Mouse (Mus musculus) MEL (cell line): Measurements from ENCODE around the gene Pgm2.

Experiments used
- CHD1 ChIP-seq: IDR thresholded peaks from 2 replicates; pipeline ENCODE4 v1.6.1; 2012; ENCODE audit warnings: low read depth, mild to moderate bottlenecking, inconsistent platforms, low read length, improper control_type of control experiment
- CHD2 ChIP-seq: IDR thresholded peaks from 2 replicates; pipeline ENCODE4 v1.6.1; 2011; ENCODE audit warnings: low read length, improper control_type of control experiment
- CTCF ChIP-seq, 3 experiments: IDR thresholded peaks in 2 of 3; conservative IDR thresholded peaks in 1 of 3; 2 replicates each; pipeline ENCODE4 v1.5.1; 2011 to 2012; ENCODE audit warnings: low read length in 3 of 3, low read depth in 2 of 3, mild to moderate bottlenecking in 2 of 3, improper control_type of control experiment in 1 of 3, inconsistent platforms in 1 of 3, mixed read lengths in 1 of 3, moderate library complexity in 1 of 3; ENCODE audit not compliant: control insufficient read depth in 1 of 3, insufficient read depth in 1 of 3, poor library complexity in 1 of 3, severe bottlenecking in 1 of 3
- EP300 ChIP-seq, 2 experiments: IDR thresholded peaks; 2 replicates each; pipeline ENCODE4 v1.6.1; 2011; ENCODE audit warnings: improper control_type of control experiment in 2 of 2, low read length in 2 of 2, low read depth in 1 of 2, mild to moderate bottlenecking in 1 of 2
- GATA1 ChIP-seq: IDR thresholded peaks from 2 replicates; pipeline ENCODE4 v1.6.1; 2011; ENCODE audit warnings: low read depth, low read length, improper control_type of control experiment
- JUND ChIP-seq: IDR thresholded peaks from 2 replicates; pipeline ENCODE4 v1.6.1; 2011; ENCODE audit warnings: low read depth, mild to moderate bottlenecking, improper control_type of control experiment, low read length
- MAFK ChIP-seq: IDR thresholded peaks from 2 replicates; pipeline ENCODE4 v1.6.1; 2011; ENCODE audit warnings: low read depth, mild to moderate bottlenecking, low read length, improper control_type of control experiment, borderline replicate concordance
- NRF1 ChIP-seq: IDR thresholded peaks from 2 replicates; pipeline ENCODE4 v1.6.1; 2014; ENCODE audit warnings: low read depth, mild to moderate bottlenecking, inconsistent platforms, low read length, improper control_type of control experiment, moderate library complexity; ENCODE audit not compliant: poor library complexity, insufficient read depth, severe bottlenecking
- POLR2A ChIP-seq, 2 experiments: IDR thresholded peaks; 2 replicates each; pipeline ENCODE4 v1.6.1; 2011 to 2012; ENCODE audit warnings: low read length in 2 of 2, mild to moderate bottlenecking in 2 of 2, control low read depth in 1 of 2, improper control_type of control experiment in 1 of 2, low read depth in 1 of 2, moderate library complexity in 1 of 2; ENCODE audit not compliant: control insufficient read depth in 1 of 2, insufficient read depth in 1 of 2, poor library complexity in 1 of 2
- RAD21 ChIP-seq: IDR thresholded peaks from 2 replicates; pipeline ENCODE4 v1.6.1; 2011; ENCODE audit warnings: mild to moderate bottlenecking, low read depth, low read length, improper control_type of control experiment
- RCOR1 ChIP-seq: IDR thresholded peaks from 2 replicates; pipeline ENCODE4 v1.6.1; 2012; ENCODE audit warnings: low read depth, mild to moderate bottlenecking, inconsistent platforms, low read length, improper control_type of control experiment
- TAL1 ChIP-seq: IDR thresholded peaks from 2 replicates; pipeline ENCODE4 v1.6.1; 2012; ENCODE audit warnings: mild to moderate bottlenecking, inconsistent platforms, low read length, moderate library complexity, mixed read lengths
- USF1 ChIP-seq: IDR thresholded peaks from 2 replicates; pipeline ENCODE4 v1.6.1; 2014; ENCODE audit warnings: low read depth, mild to moderate bottlenecking, inconsistent platforms, low read length, improper control_type of control experiment, moderate library complexity
- USF2 ChIP-seq, 2 experiments: IDR thresholded peaks; 2 replicates each; pipeline ENCODE4 v1.6.1; 2011 to 2012; ENCODE audit warnings: improper control_type of control experiment in 2 of 2, low read length in 2 of 2, borderline replicate concordance in 1 of 2, inconsistent platforms in 1 of 2, low read depth in 1 of 2, mild to moderate bottlenecking in 1 of 2; ENCODE audit not compliant: insufficient read depth in 1 of 2

DNA sequence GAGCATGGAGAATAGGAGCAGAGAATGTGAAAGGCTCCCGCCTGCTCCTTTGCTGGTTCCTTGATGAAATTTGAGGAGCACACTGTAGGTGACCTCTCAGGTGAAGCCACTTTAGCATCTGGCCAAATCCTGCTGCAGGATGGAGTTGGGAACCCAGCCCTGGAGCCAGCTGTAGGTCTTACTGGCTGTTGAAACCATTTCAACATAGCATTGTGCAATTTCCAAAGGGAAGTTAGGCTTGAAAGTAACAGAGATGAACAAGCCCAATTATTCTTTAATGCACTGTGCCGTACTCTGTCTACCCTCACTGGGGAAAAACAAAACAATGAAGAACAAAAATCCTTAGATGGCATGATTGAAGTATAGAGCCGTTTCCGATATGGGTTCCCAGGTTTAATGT, 41.2 kb downstream of the Pgm2 start:
- TF ChIP-seq EP300 (IDR thresholded peaks at IDR 0.05; ENCODE audit: low read depth in 1 of 2, low read length in 2 of 2): no peak
- TF ChIP-seq USF1: no peak
- no peak for TF ChIP-seq RCOR1
- TF ChIP-seq USF2 (IDR thresholded peaks at IDR 0.05; ENCODE audit: borderline replicate concordance in 1 of 2, insufficient read depth in 1 of 2, low read depth in 1 of 2, low read length in 2 of 2): no peak
- TF ChIP-seq POLR2A (IDR thresholded peaks at IDR 0.05; ENCODE audit: control insufficient read depth in 1 of 2, insufficient read depth in 1 of 2, low read depth in 1 of 2, low read length in 2 of 2, poor library complexity in 1 of 2): no peak
- TF ChIP-seq CHD1: no peak
- TF ChIP-seq RAD21: no peak
- no peak for TF ChIP-seq TAL1
- TF ChIP-seq CTCF (IDR thresholded peaks at IDR 0.05 in 2 of 3, conservative IDR thresholded peaks at IDR 0.05 in 1 of 3; ENCODE audit: control insufficient read depth in 1 of 3, insufficient read depth in 1 of 3, low read depth in 2 of 3, low read length in 3 of 3, poor library complexity in 1 of 3, severe bottlenecking in 1 of 3): no peak
- no peak for TF ChIP-seq JUND
- TF ChIP-seq MAFK: no peak
- TF ChIP-seq NRF1: no peak
- TF ChIP-seq CHD2: no peak
- TF ChIP-seq GATA1: no peak
